Mouse (Mus musculus): ENCODE results near the gene Rhcg. TPM values are rescaled to one million over a fixed set of nuclear protein-coding genes. Genes with fewer than 3 reads are reported as not detected.

The Rhcg gene
- polyA plus RNA-seq (2017; shearing (Covaris generic)) = not detected

GRCm38 (mm10) chr7:79617418-79617817 lies at the start of gene Rhcg:
Rhcg (minus strand) TSS chr7:79617657.
- ATAC-seq = no peak

- ATAC-seq = no peak
Observed at GRCm38 (mm10) chr7:79666690-79667089, 49.2 kb upstream of the Rhcg start.

GRCm38 (mm10) chr7:79661253-79661890 lies 43.9 kb upstream of the Rhcg start:
- no peak for ATAC-seq

GRCm38 (mm10) chr7:79660291-79661150 lies 43.1 kb upstream of the Rhcg start:
- ATAC-seq = no peak

GRCm38 (mm10) chr7:79659578-79660290 lies 42.3 kb upstream of the Rhcg start, which contains the start of gene Ticrr:
Ticrr (plus strand) TSS chr7:79660196.
- ATAC-seq = peak; percentile 99

- ATAC-seq = no peak
Observed at GRCm38 (mm10) chr7:79654586-79654985, 37.1 kb upstream of the Rhcg start.

GRCm38 (mm10) chr7:79654185-79654584 lies 36.7 kb upstream of the Rhcg start:
- no peak for ATAC-seq

GRCm38 (mm10) chr7:79649005-79649404 lies 31.5 kb upstream of the Rhcg start:
- ATAC-seq = no peak

GRCm38 (mm10) chr7:79647233-79647632 lies 29.8 kb upstream of the Rhcg start:
- ATAC-seq = no peak

- no peak for ATAC-seq
Observed at GRCm38 (mm10) chr7:79631773-79632348, 14.4 kb upstream of the Rhcg start.

- ATAC-seq = no peak
Observed at GRCm38 (mm10) chr7:79628271-79628913, 10.9 kb upstream of the Rhcg start.

GRCm38 (mm10) chr7:79626170-79626569 lies 8.7 kb upstream of the Rhcg start:
- ATAC-seq = no peak

GRCm38 (mm10) chr7:79623086-79623485 lies 5.6 kb upstream of the Rhcg start:
- no peak for ATAC-seq

- no peak for ATAC-seq
Observed at GRCm38 (mm10) chr7:79619493-79619892, 2.0 kb upstream of the Rhcg start.

- no peak for ATAC-seq
Observed at GRCm38 (mm10) chr7:79615941-79616340, 1.5 kb downstream of the Rhcg start.

- ATAC-seq = no peak
Observed at GRCm38 (mm10) chr7:79615008-79615407, 2.4 kb downstream of the Rhcg start.

- ATAC-seq = no peak
Observed at GRCm38 (mm10) chr7:79613314-79613713, 4.1 kb downstream of the Rhcg start.

GRCm38 (mm10) chr7:79612783-79613182 lies 4.7 kb downstream of the Rhcg start:
- peak; percentile 40 for ATAC-seq

- no peak for ATAC-seq
Observed at GRCm38 (mm10) chr7:79611901-79612300, 5.6 kb downstream of the Rhcg start.

- no peak for ATAC-seq
Observed at GRCm38 (mm10) chr7:79607263-79607921, 10.1 kb downstream of the Rhcg start.

- no peak for ATAC-seq
Observed at GRCm38 (mm10) chr7:79606766-79607165, 10.7 kb downstream of the Rhcg start.

GRCm38 (mm10) chr7:79602006-79602405 lies 15.5 kb downstream of the Rhcg start:
- no peak for ATAC-seq
